Mouse (Mus musculus) testis, adult 2 months (tissue): ENCODE results near the gene Fcho2. TPM values are rescaled to one million over a fixed set of nuclear protein-coding genes. Genes with fewer than 3 reads are reported as not detected.

Experiments
- H3K27ac ChIP-seq: fragments of 200-500 bp; 2 replicates; pipeline ENCODE4 v1.5.1; 2012; ENCODE audit warnings: low read depth, low read length; ENCODE audit not compliant: control insufficient read depth, insufficient read depth
- H3K27me3 ChIP-seq: fragments of 200-500 bp; 2 replicates; pipeline ENCODE4 v1.6.1; 2012; ENCODE audit warnings: mild to moderate bottlenecking, low read length, moderate library complexity; ENCODE audit not compliant: control insufficient read depth, insufficient read depth
- H3K36me3 ChIP-seq: fragments of 200-500 bp; 2 replicates; pipeline ENCODE4 v1.6.1; 2012; ENCODE audit warnings: mild to moderate bottlenecking, low read length; ENCODE audit not compliant: control insufficient read depth, insufficient read depth
- H3K4me1 ChIP-seq: fragments of 200-500 bp; 2 replicates; pipeline ENCODE4 v1.6.1; 2012; ENCODE audit warnings: low read length; ENCODE audit not compliant: control insufficient read depth, insufficient read depth
- H3K4me3 ChIP-seq: fragments of 200-500 bp; 2 replicates; pipeline ENCODE4 v1.5.1; 2012; ENCODE audit warnings: low read depth, mild to moderate bottlenecking, low read length, moderate library complexity, mixed read lengths; ENCODE audit not compliant: control insufficient read depth
- CTCF ChIP-seq: fragments of 200-500 bp; IDR thresholded peaks from 2 replicates; pipeline ENCODE4 v1.5.1; 2012; ENCODE audit warnings: low read depth, mild to moderate bottlenecking, inconsistent platforms, low read length, moderate library complexity; ENCODE audit not compliant: control insufficient read depth, insufficient read depth, insufficient replicate concordance
- POLR2A ChIP-seq: fragments of 200-500 bp; IDR thresholded peaks from 2 replicates; pipeline ENCODE4 v1.6.1; 2012; ENCODE audit warnings: low read depth, mild to moderate bottlenecking, inconsistent platforms, low read length, moderate library complexity; ENCODE audit not compliant: control insufficient read depth
- polyA plus RNA-seq: library from polyadenylated mRNA; depleted of rRNA; stranded (reverse); fragments of >200 nt; gene quantifications from 2 replicates; pipeline ENCODE4 v1.2.3, GENCODE M21; 2012

Fcho2 gene
- polyA plus RNA-seq, 1 experiment: 5.4 TPM

DNA sequence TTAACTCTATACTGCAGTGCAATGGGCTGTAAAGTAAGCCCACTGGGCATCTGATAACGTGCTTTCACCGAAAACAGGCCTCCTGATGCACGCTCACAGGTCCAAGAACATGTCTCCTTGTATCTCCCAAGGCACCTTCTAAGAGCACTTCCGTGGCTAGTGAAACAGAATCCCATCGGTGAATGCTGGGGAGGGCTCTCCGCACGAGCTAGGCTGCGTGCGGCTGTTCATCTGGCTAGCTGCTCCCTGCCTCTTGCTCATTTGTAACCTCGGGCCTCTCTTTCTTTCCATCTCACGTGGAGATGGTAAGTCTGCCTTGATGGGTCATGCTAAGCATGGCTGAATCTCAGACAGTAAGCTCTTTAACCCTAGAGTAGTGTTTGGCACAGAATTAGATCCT, 124.4 kb downstream of the Fcho2 start:
- H3K4me3 ChIP-seq: no peak overlapping the region

DNA sequence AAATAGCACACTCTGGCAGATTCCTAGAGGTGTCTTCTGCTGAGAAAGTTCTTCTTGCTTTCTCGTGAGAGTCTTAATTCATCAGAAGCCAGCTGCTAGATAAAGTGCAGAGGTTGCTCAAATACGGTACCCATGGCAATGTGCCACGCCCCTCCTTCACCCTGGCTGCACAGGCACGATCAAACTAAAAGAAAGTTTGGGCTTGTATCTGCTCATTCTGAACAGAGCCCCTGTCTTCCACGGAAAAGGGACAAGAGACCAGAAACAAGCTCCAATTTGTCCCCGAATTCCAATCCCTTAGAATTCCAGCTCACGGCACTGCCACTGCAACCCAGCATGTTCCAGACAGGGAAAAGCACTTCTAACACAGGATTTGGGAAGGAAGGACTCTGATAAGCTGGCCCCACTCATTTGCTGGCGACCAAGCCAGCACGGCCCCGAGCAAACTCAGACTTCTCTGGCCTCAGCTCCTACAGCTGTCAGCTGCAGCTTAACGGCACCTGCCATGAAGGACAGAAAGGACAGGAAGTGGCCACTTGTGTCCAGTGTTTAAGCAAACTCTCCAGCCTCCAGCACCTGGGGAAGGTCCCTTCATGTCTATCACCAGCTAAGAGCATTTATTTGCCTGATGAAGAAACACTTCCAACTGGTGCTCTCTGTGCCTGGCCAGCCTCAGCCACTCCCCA, 125.5 kb downstream of the Fcho2 start:
- Histone ChIP-seq H3K27me3 (no peaks in the 10 kb centered on the region), H3K4me3 (no peak overlapping the region), H3K36me3 (no peaks in the 10 kb centered on the region), H3K4me1 (peaks cover 2% of the 10 kb centered on the region; the same call in 1 of the 2 replicates), H3K27ac (no peak overlapping the region)
- no peak for TF ChIP-seq CTCF
- TF ChIP-seq POLR2A: no peak

More for the DNA sequence above, 124.4 kb downstream of the Fcho2 start:
- Histone ChIP-seq H3K27me3 (no peaks in the 10 kb centered on the region), H3K36me3 (no peaks in the 10 kb centered on the region), H3K27ac (no peak overlapping the region), H3K4me1 (peaks cover 2% of the 10 kb centered on the region; the same call in 1 of the 2 replicates)
- TF ChIP-seq POLR2A (no peak), CTCF (no peak)

DNA sequence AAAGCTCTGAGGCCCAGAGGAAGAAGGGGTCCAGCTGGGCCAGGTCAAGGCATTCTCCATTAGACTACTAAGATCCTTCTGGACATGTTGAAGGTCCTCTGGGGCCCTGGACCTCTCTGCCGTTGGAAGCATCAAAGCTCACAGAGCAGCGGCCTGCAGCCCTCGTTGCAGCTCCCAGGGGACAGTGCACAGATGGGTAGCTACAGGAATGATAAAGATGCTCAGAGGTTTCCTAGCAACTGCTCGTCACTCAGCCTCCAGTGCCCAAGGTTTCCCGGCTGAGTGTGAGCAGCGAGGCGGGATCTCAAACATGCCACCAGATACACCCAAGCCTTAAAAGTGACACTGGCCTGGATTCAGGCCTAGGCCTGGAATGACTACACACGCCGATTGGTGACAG, 127.3 kb downstream of the Fcho2 start:
- TF ChIP-seq POLR2A (no peak), CTCF (no peak)
- Histone ChIP-seq H3K27me3 (no peaks in the 10 kb centered on the region), H3K36me3 (no peaks in the 10 kb centered on the region)

DNA sequence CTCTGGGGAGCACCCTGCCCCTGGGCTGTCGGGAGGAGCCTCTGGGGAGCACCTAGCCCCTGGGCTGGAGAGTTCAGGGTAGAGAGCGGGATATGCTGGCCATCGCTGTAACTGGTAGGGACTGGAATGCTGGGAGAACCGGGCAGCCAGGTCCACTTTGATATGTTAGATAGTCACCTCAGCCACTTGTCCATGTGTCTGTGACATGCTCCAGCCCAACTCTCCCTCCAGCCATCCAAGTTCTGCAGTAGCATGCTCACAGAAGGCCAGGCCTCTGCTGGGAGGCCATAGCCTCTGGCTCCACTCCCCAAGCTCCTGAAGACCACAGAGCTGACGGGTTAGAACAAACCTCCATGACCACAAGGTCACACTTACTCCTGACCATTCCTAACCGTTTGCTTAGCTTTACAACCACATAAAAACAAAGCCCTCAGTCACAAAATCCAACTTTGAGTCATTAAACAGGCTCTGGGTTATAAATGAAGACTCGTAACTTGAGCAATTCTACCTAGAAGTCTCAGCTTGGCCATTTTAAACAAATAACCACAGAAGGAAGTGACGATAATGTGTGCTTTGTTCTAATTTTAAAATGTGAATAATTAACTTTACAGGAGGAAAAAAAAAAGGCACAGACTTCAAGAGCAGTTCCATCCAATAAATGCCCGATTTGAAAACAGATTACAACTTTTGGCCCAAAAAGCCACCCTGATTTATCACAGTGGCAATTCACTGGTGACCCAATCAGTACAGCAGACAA, 130.9 kb downstream of the Fcho2 start:
- no peaks in the 10 kb centered on the region for H3K36me3 ChIP-seq
- no peaks in the 10 kb centered on the region for H3K4me1 ChIP-seq
- no peak overlapping the region for H3K27ac ChIP-seq
- TF ChIP-seq CTCF (no peak), POLR2A (no peak)
- H3K4me3 ChIP-seq: no peak overlapping the region
- no peaks in the 10 kb centered on the region for H3K27me3 ChIP-seq

More for the DNA sequence above, 127.3 kb downstream of the Fcho2 start:
- no peak overlapping the region for H3K4me3 ChIP-seq
- no peak overlapping the region for H3K27ac ChIP-seq
- no peaks in the 10 kb centered on the region for H3K4me1 ChIP-seq

DNA sequence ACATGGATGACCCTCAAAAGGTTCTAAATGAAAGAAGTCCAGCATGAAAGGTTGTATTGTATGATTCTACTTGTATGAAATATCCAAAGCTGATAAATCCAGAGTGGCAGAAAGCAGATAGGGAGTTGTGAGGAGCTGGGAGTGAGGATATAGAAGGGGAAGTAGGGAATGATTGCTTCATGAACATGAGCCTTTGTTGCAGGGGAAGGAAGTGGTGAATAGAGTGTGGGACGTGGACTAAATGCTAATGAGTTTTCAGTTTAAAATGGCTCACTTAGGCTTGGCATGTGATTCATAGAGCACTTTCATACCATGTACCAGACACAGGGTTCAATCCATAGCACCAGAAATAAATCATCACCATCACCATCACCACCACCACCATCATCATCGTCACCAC, 131.8 kb downstream of the Fcho2 start:
- no peak overlapping the region for H3K27ac ChIP-seq
- no peaks in the 10 kb centered on the region for H3K4me1 ChIP-seq
- TF ChIP-seq POLR2A (no peak), CTCF (no peak)
- no peaks in the 10 kb centered on the region for H3K27me3 ChIP-seq
- no peak overlapping the region for H3K4me3 ChIP-seq
- H3K36me3 ChIP-seq: no peaks in the 10 kb centered on the region

DNA sequence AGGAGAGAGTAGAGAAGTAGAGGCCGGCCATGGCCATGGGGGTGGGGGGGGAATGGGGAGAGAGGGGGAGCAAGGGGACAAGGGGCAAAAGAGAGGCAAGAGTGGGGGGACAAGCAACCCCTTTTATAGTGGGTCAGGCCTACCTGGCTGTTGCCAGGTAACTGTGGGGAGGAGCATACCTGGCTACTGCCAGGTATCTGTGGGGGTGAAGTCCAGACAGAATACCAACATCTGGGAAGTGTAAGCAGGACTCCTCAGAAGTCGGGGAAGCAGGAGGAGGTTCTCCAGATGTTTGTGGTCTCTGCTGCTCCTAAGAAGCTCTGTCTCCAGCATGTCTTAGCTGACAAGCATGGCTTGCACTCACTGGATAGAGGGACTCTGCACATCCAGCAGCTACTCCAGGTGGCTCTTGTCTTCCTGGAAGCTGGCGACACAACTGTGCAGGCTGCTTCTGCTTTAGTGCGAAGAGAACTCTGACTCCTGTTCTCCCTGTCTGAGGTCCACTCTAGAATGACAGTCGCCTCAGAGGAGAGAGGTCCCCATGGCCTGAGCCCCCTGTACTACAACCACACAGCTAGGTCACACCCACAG, 134.7 kb downstream of the Fcho2 start:
- Histone ChIP-seq H3K27ac (no peak overlapping the region), H3K4me1 (no peaks in the 10 kb centered on the region), H3K27me3 (no peaks in the 10 kb centered on the region), H3K4me3 (no peak overlapping the region), H3K36me3 (no peaks in the 10 kb centered on the region)
- TF ChIP-seq CTCF (no peak), POLR2A (no peak)

DNA sequence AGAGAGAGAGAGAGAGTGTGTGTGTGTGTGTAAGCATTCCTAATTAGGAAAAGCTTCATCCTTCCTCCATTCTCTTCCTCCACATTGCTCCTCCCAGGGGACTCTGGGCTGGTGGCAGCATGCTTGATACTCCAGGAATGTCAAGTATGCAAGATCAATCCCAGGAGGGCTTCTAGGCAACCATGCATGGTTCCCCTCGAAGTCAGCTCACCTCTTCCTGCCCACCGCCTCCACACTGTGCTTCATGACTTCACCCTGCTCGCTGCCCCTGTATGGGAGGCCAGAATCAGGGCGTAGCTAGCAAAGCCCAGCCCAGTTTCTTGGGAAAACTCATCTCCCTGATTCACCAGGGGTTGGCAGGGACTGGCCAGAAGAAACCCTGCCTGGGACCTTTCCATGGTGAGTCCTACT, 135.6 kb downstream of the Fcho2 start:
- Histone ChIP-seq H3K4me3 (no peak overlapping the region), H3K27ac (no peak overlapping the region), H3K36me3 (no peaks in the 10 kb centered on the region), H3K27me3 (no peaks in the 10 kb centered on the region), H3K4me1 (no peaks in the 10 kb centered on the region)
- TF ChIP-seq CTCF: no peak
- TF ChIP-seq POLR2A: no peak
